Mouse (Mus musculus) MEL (cell line): ENCODE results near the gene Cntd1.

Experiments used
- CTCF ChIP-seq, 3 experiments: IDR thresholded peaks in 2 of 3; conservative IDR thresholded peaks in 1 of 3; 2 replicates each; pipeline ENCODE4 v1.5.1; 2011 to 2012; ENCODE audit warnings: low read length in 3 of 3, low read depth in 2 of 3, mild to moderate bottlenecking in 2 of 3, improper control_type of control experiment in 1 of 3, inconsistent platforms in 1 of 3, mixed read lengths in 1 of 3, moderate library complexity in 1 of 3; ENCODE audit not compliant: control insufficient read depth in 1 of 3, insufficient read depth in 1 of 3, poor library complexity in 1 of 3, severe bottlenecking in 1 of 3
- E2F4 ChIP-seq: IDR thresholded peaks from 2 replicates; pipeline ENCODE4 v1.6.1; 2011; ENCODE audit warnings: low read depth, low read length, improper control_type of control experiment, borderline replicate concordance
- GABPA ChIP-seq: IDR thresholded peaks from 2 replicates; pipeline ENCODE4 v1.6.1; 2012; ENCODE audit warnings: low read depth, mild to moderate bottlenecking, inconsistent platforms, low read length, improper control_type of control experiment, moderate library complexity
- GATA1 ChIP-seq: IDR thresholded peaks from 2 replicates; pipeline ENCODE4 v1.6.1; 2011; ENCODE audit warnings: low read depth, low read length, improper control_type of control experiment
- HCFC1 ChIP-seq: IDR thresholded peaks from 2 replicates; pipeline ENCODE4 v1.6.1; 2012; ENCODE audit warnings: low read depth, mild to moderate bottlenecking, inconsistent platforms, low read length, improper control_type of control experiment, moderate library complexity
- KAT2A ChIP-seq: conservative IDR thresholded peaks from 2 replicates; pipeline ENCODE4 v1.6.1; 2012; ENCODE audit warnings: low read depth, low read length, improper control_type of control experiment, inconsistent platforms
- NELFE ChIP-seq: IDR thresholded peaks from 2 replicates; pipeline ENCODE4 v1.6.1; 2011; ENCODE audit warnings: low read depth, low read length, improper control_type of control experiment
- POLR2A ChIP-seq, 2 experiments: IDR thresholded peaks; 2 replicates each; pipeline ENCODE4 v1.6.1; 2011 to 2012; ENCODE audit warnings: low read length in 2 of 2, mild to moderate bottlenecking in 2 of 2, control low read depth in 1 of 2, improper control_type of control experiment in 1 of 2, low read depth in 1 of 2, moderate library complexity in 1 of 2; ENCODE audit not compliant: control insufficient read depth in 1 of 2, insufficient read depth in 1 of 2, poor library complexity in 1 of 2
- RCOR1 ChIP-seq: IDR thresholded peaks from 2 replicates; pipeline ENCODE4 v1.6.1; 2012; ENCODE audit warnings: low read depth, mild to moderate bottlenecking, inconsistent platforms, low read length, improper control_type of control experiment
- TCF12 ChIP-seq: IDR thresholded peaks from 2 replicates; pipeline ENCODE4 v1.6.1; 2014; ENCODE audit warnings: low read depth, mild to moderate bottlenecking, inconsistent platforms, low read length, improper control_type of control experiment, moderate library complexity
- ZC3H11A ChIP-seq: IDR thresholded peaks from 2 replicates; pipeline ENCODE4 v1.6.1; 2012; ENCODE audit warnings: low read depth, mild to moderate bottlenecking, inconsistent platforms, low read length, improper control_type of control experiment
- ZKSCAN1 ChIP-seq: IDR thresholded peaks from 2 replicates; pipeline ENCODE4 v1.6.1; 2012; ENCODE audit warnings: low read depth, mild to moderate bottlenecking, inconsistent platforms, low read length, improper control_type of control experiment, moderate library complexity

DNA sequence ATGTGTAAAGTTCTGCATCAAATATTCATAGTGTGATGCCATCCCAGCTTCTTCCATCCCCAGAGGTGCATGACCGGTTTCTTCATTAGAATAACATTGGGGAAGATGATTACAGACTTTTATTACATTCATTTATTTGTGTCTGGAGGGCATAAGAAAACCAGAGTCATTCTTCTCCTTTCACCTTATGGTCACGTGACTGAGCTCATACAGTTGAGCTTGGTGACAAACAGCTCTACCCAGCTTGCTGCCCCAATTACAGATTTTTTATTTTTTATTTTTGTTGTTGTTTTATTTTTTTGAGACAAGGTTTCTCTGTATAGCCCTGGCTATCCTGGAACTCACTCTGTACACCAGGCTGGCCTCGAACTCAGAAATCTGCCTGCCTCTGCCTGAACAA lies 6.4 kb upstream of the Cntd1 start:
- no peak for TF ChIP-seq GABPA
- no peak for TF ChIP-seq NELFE
- TF ChIP-seq GATA1, result no peak
- no peak for TF ChIP-seq CTCF (IDR thresholded peaks at IDR 0.05 in 2 of 3, conservative IDR thresholded peaks at IDR 0.05 in 1 of 3; ENCODE audit: control insufficient read depth in 1 of 3, insufficient read depth in 1 of 3, low read depth in 2 of 3, low read length in 3 of 3, poor library complexity in 1 of 3, severe bottlenecking in 1 of 3)
- TF ChIP-seq HCFC1, result no peak
- no peak for TF ChIP-seq RCOR1
- no peak for TF ChIP-seq ZC3H11A
- TF ChIP-seq ZKSCAN1, result no peak
- no peak for TF ChIP-seq E2F4
- TF ChIP-seq POLR2A (IDR thresholded peaks at IDR 0.05; ENCODE audit: control insufficient read depth in 1 of 2, insufficient read depth in 1 of 2, low read depth in 1 of 2, low read length in 2 of 2, poor library complexity in 1 of 2), result no peak
- no peak for TF ChIP-seq KAT2A
- no peak for TF ChIP-seq TCF12
